Mouse (Mus musculus) kidney, embryonic 16.5 days (tissue): Measurements from ENCODE around the gene Ipmk. TPM values are rescaled to one million over a fixed set of nuclear protein-coding genes. Genes with fewer than 3 reads are reported as not detected.

Experiments used
- ATAC-seq: fragments of 200-750 bp; cut with Nextera tagmentation; 2 replicates; pipeline ENCODE4 v1.8.0; 2017; ENCODE audit warnings: moderate TSS enrichment; ENCODE audit not compliant: low FRiP score, low TSS enrichment
- H3K27ac ChIP-seq: fragments of 300-500 bp; sonication (generic); 2 replicates; pipeline ENCODE4 v1.5.1; 2014; ENCODE audit warnings: low read length
- H3K27me3 ChIP-seq: fragments of 300-500 bp; sonication (generic); 2 replicates; pipeline ENCODE4 v1.6.1; 2014; ENCODE audit warnings: low read length, control low read depth, mixed read lengths; ENCODE audit not compliant: insufficient read depth
- H3K36me3 ChIP-seq: fragments of 300-500 bp; sonication (generic); 2 replicates; pipeline ENCODE4 v1.6.1; 2014; ENCODE audit warnings: low read length, control low read depth, mixed read lengths; ENCODE audit not compliant: insufficient read depth
- H3K4me1 ChIP-seq: fragments of 300-500 bp; sonication (generic); 2 replicates; pipeline ENCODE4 v1.6.1; 2014; ENCODE audit warnings: low read length, control low read depth, mixed read lengths; ENCODE audit not compliant: insufficient read depth
- H3K4me2 ChIP-seq: fragments of 300-500 bp; sonication (generic); replicated peaks from 2 replicates; pipeline ENCODE4 v1.6.1; 2014; ENCODE audit warnings: low read depth, low read length
- H3K4me3 ChIP-seq: fragments of 300-500 bp; sonication (generic); 2 replicates; pipeline ENCODE4 v1.5.1; 2014; ENCODE audit warnings: mild to moderate bottlenecking, low read length
- H3K9ac ChIP-seq: fragments of 300-500 bp; sonication (generic); replicated peaks from 2 replicates; pipeline ENCODE4 v1.6.1; 2014; ENCODE audit warnings: low read length
- H3K9me3 ChIP-seq: fragments of 300-500 bp; sonication (generic); 2 replicates; pipeline ENCODE4 v1.6.1; 2016; ENCODE audit warnings: low read length, control low read depth
- WGBS: fragments of 180-500 bp; shearing (Covaris S2); extraction: QIAGEN DNeasy Blood & Tissue Kit; methylation state at CpG from one replicate; pipeline ENCODE4 v1.1.7; 2014; 5-methylcytosine and 5-hydroxymethylcytosine counted together
- polyA plus RNA-seq: library from polyadenylated mRNA; unstranded; fragments of >200 nt; fragmentation: Nextera tagmentation; extraction: Ambion mirVana; gene quantifications from 2 replicates; pipeline ENCODE4 v1.2.1, GENCODE M21; 2015

Ipmk gene
- polyA plus RNA-seq, 1 experiment from 2014 or later, result 15.6 TPM

GRCm38 (mm10) chr10:71472033-71472432, 124.5 kb downstream of the Ipmk start:
- H3K27ac ChIP-seq, result no peak overlapping the region
- no peaks in the 10 kb centered on the region for H3K36me3 ChIP-seq
- no peak overlapping the region for H3K9ac ChIP-seq
- 90% methylated on average over 6 of the region's 6 CpGs for WGBS
- H3K4me3 ChIP-seq, result no peak overlapping the region
- no peaks in the 10 kb centered on the region for H3K4me1 ChIP-seq
- H3K27me3 ChIP-seq, result no peaks in the 10 kb centered on the region
- H3K4me2 ChIP-seq, result no peak overlapping the region
- no peak for ATAC-seq
- no peaks in the 10 kb centered on the region for H3K9me3 ChIP-seq

- Histone ChIP-seq H3K36me3 (no peaks in the 10 kb centered on the region), H3K4me3 (no peak overlapping the region), H3K9ac (no peak overlapping the region), H3K4me1 (no peaks in the 10 kb centered on the region), H3K9me3 (no peaks in the 10 kb centered on the region), H3K27me3 (no peaks in the 10 kb centered on the region; the same call in 1 of the 2 replicates), H3K27ac (no peak overlapping the region), H3K4me2 (no peak overlapping the region)
- peak; percentile 49; the same call in 1 of the 2 replicates for ATAC-seq
- 50% methylated on average over 13 of the region's 13 CpGs for WGBS
Measured at GRCm38 (mm10) chr10:71473590-71473989, 126.0 kb downstream of the Ipmk start.

GRCm38 (mm10) chr10:71476471-71477080, 129.0 kb downstream of the Ipmk start:
- no peak for ATAC-seq
- no peak overlapping the region for H3K4me2 ChIP-seq
- H3K4me1 ChIP-seq, result no peaks in the 10 kb centered on the region
- no peak overlapping the region for H3K4me3 ChIP-seq
- H3K27me3 ChIP-seq, result no peaks in the 10 kb centered on the region; the same call in 1 of the 2 replicates
- H3K36me3 ChIP-seq, result no peaks in the 10 kb centered on the region
- H3K9ac ChIP-seq, result no peak overlapping the region
- H3K9me3 ChIP-seq, result no peaks in the 10 kb centered on the region
- H3K27ac ChIP-seq, result no peak overlapping the region
- WGBS, result 77% methylated on average over 8 of the region's 8 CpGs

- Histone ChIP-seq H3K9ac (no peak overlapping the region), H3K4me1 (no peaks in the 10 kb centered on the region), H3K4me2 (no peak overlapping the region), H3K36me3 (no peaks in the 10 kb centered on the region), H3K9me3 (no peaks in the 10 kb centered on the region), H3K27ac (no peak overlapping the region), H3K4me3 (no peak overlapping the region), H3K27me3 (no peaks in the 10 kb centered on the region; the same call in 1 of the 2 replicates)
- 70% methylated on average over 4 of the region's 4 CpGs for WGBS
- ATAC-seq, result no peak
Measured at GRCm38 (mm10) chr10:71477147-71477546, 129.6 kb downstream of the Ipmk start.

- H3K27me3 ChIP-seq, result no peaks in the 10 kb centered on the region; the same call in 1 of the 2 replicates
- H3K4me2 ChIP-seq, result no peak overlapping the region
- H3K27ac ChIP-seq, result no peak overlapping the region
- H3K9ac ChIP-seq, result no peak overlapping the region
- 12% methylated on average over 8 of the region's 8 CpGs for WGBS
- peak; percentile 39; the same call in 1 of the 2 replicates for ATAC-seq
- no peak overlapping the region for H3K4me3 ChIP-seq
- no peaks in the 10 kb centered on the region for H3K36me3 ChIP-seq
- H3K9me3 ChIP-seq, result no peaks in the 10 kb centered on the region
- H3K4me1 ChIP-seq, result no peaks in the 10 kb centered on the region
Measured at GRCm38 (mm10) chr10:71479700-71480325, 132.2 kb downstream of the Ipmk start.

Other genes starting within 250 kb of the Ipmk start
- gene Bicc1, start 188.1 kb upstream of the Ipmk start, polyA plus RNA-seq, result 44.7 and 48.0 TPM in 2 replicates
- 84.6 and 89.5 TPM in 2 replicates for gene Tfam, start 109.5 kb upstream of the Ipmk start, polyA plus RNA-seq
- gene Ube2d1, start 62.5 kb upstream of the Ipmk start, polyA plus RNA-seq, result 54.3 and 66.1 TPM in 2 replicates
- 137 and 139 TPM in 2 replicates for gene Cisd1, start 2.8 kb upstream of the Ipmk start, polyA plus RNA-seq